Mouse (Mus musculus) stomach, embryonic 16.5 days (tissue): Measurements from ENCODE around the gene Setx. TPM values are rescaled to one million over a fixed set of nuclear protein-coding genes. Genes with fewer than 3 reads are reported as not detected.
A peak's percentile ranks its signal among the peaks of the same experiment; 100 is the strongest.

ENCODE experiments used
- ATAC-seq: fragments of 200-750 bp; cut with Nextera tagmentation; 2 replicates; pipeline ENCODE4 v1.8.0; 2017; ENCODE audit warnings: moderate number of reproducible peaks, moderate TSS enrichment; ENCODE audit not compliant: insufficient read depth, low FRiP score
- H3K27ac ChIP-seq: fragments of 300-500 bp; sonication (generic); 2 replicates; pipeline ENCODE4 v1.5.1; 2014; ENCODE audit warnings: low read length
- H3K27me3 ChIP-seq: fragments of 300-500 bp; sonication (generic); 2 replicates; pipeline ENCODE4 v1.6.1; 2014; ENCODE audit warnings: low read length, control low read depth, mixed read lengths; ENCODE audit not compliant: control insufficient read depth, insufficient read depth
- H3K36me3 ChIP-seq: fragments of 300-500 bp; sonication (generic); 2 replicates; pipeline ENCODE4 v1.6.1; 2014; ENCODE audit warnings: low read length; ENCODE audit not compliant: control insufficient read depth, insufficient read depth
- H3K4me1 ChIP-seq: fragments of 300-500 bp; sonication (generic); 2 replicates; pipeline ENCODE4 v1.6.1; 2014; ENCODE audit warnings: low read length, control low read depth, mixed read lengths; ENCODE audit not compliant: control insufficient read depth, insufficient read depth
- H3K4me2 ChIP-seq: fragments of 300-500 bp; sonication (generic); 2 replicates; pipeline ENCODE4 v1.6.1; 2014; ENCODE audit warnings: low read depth, low read length, mixed read lengths
- H3K4me3 ChIP-seq: fragments of 300-500 bp; sonication (generic); replicated peaks from 2 replicates; pipeline ENCODE4 v1.5.1; 2014; ENCODE audit warnings: mild to moderate bottlenecking, low read length
- H3K9ac ChIP-seq: fragments of 300-500 bp; sonication (generic); 2 replicates; pipeline ENCODE4 v1.6.1; 2014; ENCODE audit warnings: low read length
- H3K9me3 ChIP-seq: fragments of 300-500 bp; sonication (generic); replicated peaks from 2 replicates; pipeline ENCODE4 v1.6.1; 2016; ENCODE audit warnings: low read length, control low read depth; ENCODE audit not compliant: control insufficient read depth
- WGBS: fragments of 180-500 bp; shearing (Covaris S2); extraction: QIAGEN DNeasy Blood & Tissue Kit; methylation state at CpG from one replicate; pipeline ENCODE4 v1.1.7; 2014; 5-methylcytosine and 5-hydroxymethylcytosine counted together
- polyA plus RNA-seq: library from polyadenylated mRNA; unstranded; fragments of >200 nt; fragmentation: Nextera tagmentation; extraction: Ambion mirVana; gene quantifications from 2 replicates; pipeline ENCODE4 v1.2.1, GENCODE M21; 2015

The Setx gene
- polyA plus RNA-seq, 1 experiment from 2014 or later: 8.1 TPM

- WGBS: 1% methylated on average over 81 of the region's 81 CpGs
- H3K27ac ChIP-seq: peak overlapping the region; percentile 94
- H3K27me3 ChIP-seq: no peaks in the 10 kb centered on the region
- H3K36me3 ChIP-seq: 0 out of 2 replicates have a peak, but pooled peaks cover 2% of the 10 kb centered on the region
- peaks cover 7% of the 10 kb centered on the region for H3K4me1 ChIP-seq
- no peaks in the 10 kb centered on the region for H3K9me3 ChIP-seq
- peak overlapping the region; percentile 66 for H3K4me3 ChIP-seq
- peak; percentile 99 for ATAC-seq
- peak overlapping the region; percentile 55 for H3K4me2 ChIP-seq
- H3K9ac ChIP-seq: peak overlapping the region; percentile 89
These were observed 1.1 kb downstream of the Setx start for GRCm38 (mm10) chr2:29124936-29125701.

GRCm38 (mm10) chr2:29130118-29130899 is 6.3 kb downstream of the Setx start:
- Histone ChIP-seq H3K9me3 (no peaks in the 10 kb centered on the region), H3K27ac (no peak overlapping the region), H3K4me1 (peaks cover 7% of the 10 kb centered on the region), H3K4me3 (no peak overlapping the region), H3K36me3 (peaks cover 11% of the 10 kb centered on the region), H3K4me2 (no peak overlapping the region), H3K27me3 (no peaks in the 10 kb centered on the region), H3K9ac (no peak overlapping the region)
- WGBS: 90% methylated on average over 7 of the region's 7 CpGs
- ATAC-seq: no peak

- Histone ChIP-seq H3K9ac (no peak overlapping the region), H3K9me3 (no peaks in the 10 kb centered on the region), H3K27ac (no peak overlapping the region), H3K36me3 (peaks cover 8% of the 10 kb centered on the region), H3K27me3 (no peaks in the 10 kb centered on the region), H3K4me3 (no peak overlapping the region), H3K4me2 (no peak overlapping the region), H3K4me1 (no peaks in the 10 kb centered on the region)
- no peak for ATAC-seq
These were observed 11.2 kb downstream of the Setx start for GRCm38 (mm10) chr2:29135161-29135560.

- Histone ChIP-seq H3K9ac (no peak overlapping the region), H3K9me3 (no peaks in the 10 kb centered on the region), H3K27ac (no peak overlapping the region), H3K4me2 (no peak overlapping the region), H3K4me3 (no peak overlapping the region), H3K4me1 (no peaks in the 10 kb centered on the region), H3K36me3 (peaks cover 10% of the 10 kb centered on the region), H3K27me3 (no peaks in the 10 kb centered on the region)
- no peak for ATAC-seq
- WGBS: 61% methylated on average over 2 of the region's 2 CpGs
These were observed 28.0 kb downstream of the Setx start for GRCm38 (mm10) chr2:29151941-29152340.

- ATAC-seq: no peak
- Histone ChIP-seq H3K4me2 (no peak overlapping the region), H3K36me3 (peaks cover 13% of the 10 kb centered on the region; the same call in 1 of the 2 replicates), H3K4me3 (no peak overlapping the region), H3K27ac (no peak overlapping the region), H3K27me3 (no peaks in the 10 kb centered on the region), H3K4me1 (no peaks in the 10 kb centered on the region), H3K9ac (no peak overlapping the region), H3K9me3 (no peaks in the 10 kb centered on the region)
- 89% methylated on average over 5 of the region's 5 CpGs for WGBS
These were observed 44.1 kb downstream of the Setx start for GRCm38 (mm10) chr2:29168067-29168466.

- no peak overlapping the region for H3K4me3 ChIP-seq
- H3K27me3 ChIP-seq: no peaks in the 10 kb centered on the region
- no peaks in the 10 kb centered on the region for H3K9me3 ChIP-seq
- no peak overlapping the region for H3K27ac ChIP-seq
- no peak overlapping the region for H3K9ac ChIP-seq
- no peak for ATAC-seq
- WGBS: 59% methylated on average over 3 of the region's 3 CpGs
- peaks cover 21% of the 10 kb centered on the region for H3K36me3 ChIP-seq
- H3K4me2 ChIP-seq: no peak overlapping the region
- no peaks in the 10 kb centered on the region for H3K4me1 ChIP-seq
These were observed 50.9 kb downstream of the Setx start for GRCm38 (mm10) chr2:29174887-29175286.

GRCm38 (mm10) chr2:29179810-29180209 is 55.8 kb downstream of the Setx start:
- no peak overlapping the region for H3K4me3 ChIP-seq
- no peak for ATAC-seq
- no peak overlapping the region for H3K27ac ChIP-seq
- H3K27me3 ChIP-seq: no peaks in the 10 kb centered on the region
- no peak overlapping the region for H3K9ac ChIP-seq
- no peaks in the 10 kb centered on the region for H3K9me3 ChIP-seq
- H3K4me2 ChIP-seq: no peak overlapping the region
- 81% methylated on average over 4 of the region's 4 CpGs for WGBS
- no peaks in the 10 kb centered on the region for H3K4me1 ChIP-seq
- peaks cover 17% of the 10 kb centered on the region for H3K36me3 ChIP-seq

GRCm38 (mm10) chr2:29181111-29181510 is 57.1 kb downstream of the Setx start:
- H3K36me3 ChIP-seq: peaks cover 17% of the 10 kb centered on the region
- H3K27ac ChIP-seq: peak overlapping the region; percentile 6; the same call in 1 of the 2 replicates
- H3K4me2 ChIP-seq: no peak overlapping the region
- H3K4me3 ChIP-seq: no peak overlapping the region
- no peaks in the 10 kb centered on the region for H3K9me3 ChIP-seq
- ATAC-seq: no peak
- no peak overlapping the region for H3K9ac ChIP-seq
- no peaks in the 10 kb centered on the region for H3K4me1 ChIP-seq
- WGBS: 75% methylated on average over 2 of the region's 2 CpGs
- no peaks in the 10 kb centered on the region for H3K27me3 ChIP-seq

GRCm38 (mm10) chr2:29183266-29183924 is 59.4 kb downstream of the Setx start:
- Histone ChIP-seq H3K27me3 (no peaks in the 10 kb centered on the region), H3K9me3 (no peaks in the 10 kb centered on the region), H3K4me3 (no peak overlapping the region), H3K36me3 (peaks cover 7% of the 10 kb centered on the region; the same call in 1 of the 2 replicates), H3K9ac (no peak overlapping the region), H3K27ac (no peak overlapping the region), H3K4me1 (no peaks in the 10 kb centered on the region), H3K4me2 (no peak overlapping the region)
- WGBS: 54% methylated on average over 6 of the region's 6 CpGs
- ATAC-seq: no peak
